Mouse (Mus musculus): ENCODE measurements around the gene Aim2.

Aim2 gene

DNA sequence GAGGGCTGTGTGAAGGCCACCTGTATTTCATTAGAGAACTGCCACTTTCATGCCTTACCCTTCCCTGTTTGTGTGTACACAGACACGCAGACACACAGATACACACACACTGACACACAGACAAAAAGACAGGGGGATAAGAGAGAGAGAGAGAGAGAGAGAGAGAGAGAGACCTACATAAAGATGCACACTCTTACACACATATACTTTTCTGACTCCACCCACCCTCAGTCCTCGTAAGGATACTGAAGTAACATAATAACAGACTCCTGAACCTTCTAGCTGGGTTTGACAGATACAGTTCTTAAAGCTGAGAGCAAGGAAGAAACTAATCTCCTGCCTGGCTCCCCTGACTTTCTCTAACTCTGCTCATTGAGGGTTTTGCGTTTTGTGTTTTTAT is 38.8 kb downstream of the Aim2 start:
- no peak for DNase-seq (ENCODE audit: low read depth in 1 of 2, low spot score in 2 of 2)

DNA sequence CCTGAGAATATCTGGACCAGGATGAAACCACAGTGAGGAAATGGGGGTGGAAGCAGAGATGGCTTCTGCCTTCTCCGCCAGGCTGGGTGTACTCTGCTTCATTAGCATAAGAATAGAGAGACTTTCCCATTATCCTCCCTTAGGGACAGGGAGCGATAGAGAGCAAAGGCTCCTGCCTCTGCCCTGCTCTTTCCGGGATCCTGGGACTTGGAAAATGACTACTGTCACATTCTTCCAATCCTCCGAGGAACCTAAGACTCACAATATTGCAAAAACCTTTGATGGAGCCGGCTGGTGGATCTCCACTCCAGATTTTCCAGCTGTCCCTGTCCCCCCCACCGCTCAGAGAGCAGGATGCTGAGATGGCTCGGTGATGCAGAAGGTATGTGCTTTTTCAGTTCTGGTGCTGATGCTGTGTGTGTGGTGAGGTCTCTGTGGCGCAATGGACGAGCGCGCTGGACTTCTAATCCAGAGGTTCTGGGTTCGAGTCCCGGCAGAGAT is 39.3 kb downstream of the Aim2 start:
- DNase-seq (ENCODE audit: low read depth in 1 of 2, low spot score in 2 of 2) = no peak

- DNase-seq (ENCODE audit: low read depth in 1 of 2, low spot score in 2 of 2) = no peak
Measured at GRCm38 (mm10) chr1:173391754-173392153, 41.1 kb downstream of the Aim2 start.

GRCm38 (mm10) chr1:173398323-173398970 is 47.8 kb downstream of the Aim2 start:
- peak in 1 of 2 experiments; percentile 56 for DNase-seq (ENCODE audit: low read depth in 1 of 2, low spot score in 2 of 2)

- DNase-seq (ENCODE audit: low read depth in 1 of 2, low spot score in 2 of 2) = no peak
Measured at GRCm38 (mm10) chr1:173404696-173405309, 54.1 kb downstream of the Aim2 start.

DNA sequence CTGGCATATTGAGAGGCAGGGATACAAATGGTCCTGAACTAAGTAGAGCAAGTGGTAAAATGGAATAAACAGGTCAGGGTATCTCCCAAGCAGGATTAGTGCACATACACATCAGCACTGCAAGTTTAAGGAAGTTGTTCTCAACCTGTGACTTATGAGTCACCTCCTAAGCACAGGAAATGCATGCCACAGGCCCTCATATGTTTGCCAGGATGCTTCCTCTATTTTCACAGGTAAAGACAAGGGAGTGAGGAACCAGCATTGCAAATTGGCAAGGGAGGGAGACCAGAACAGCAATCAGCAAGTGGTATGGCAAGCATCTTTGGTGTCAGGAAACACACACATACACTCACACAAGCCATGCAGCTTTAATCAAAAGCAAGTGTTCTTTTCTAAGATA is 58.4 kb downstream of the Aim2 start:
- DNase-seq (ENCODE audit: low read depth in 1 of 2, low spot score in 2 of 2) = peak in 1 of 2 experiments; percentile 53

GRCm38 (mm10) chr1:173411863-173412262 is 61.2 kb downstream of the Aim2 start:
- no peak for DNase-seq (ENCODE audit: low read depth in 1 of 2, low spot score in 2 of 2)

DNA sequence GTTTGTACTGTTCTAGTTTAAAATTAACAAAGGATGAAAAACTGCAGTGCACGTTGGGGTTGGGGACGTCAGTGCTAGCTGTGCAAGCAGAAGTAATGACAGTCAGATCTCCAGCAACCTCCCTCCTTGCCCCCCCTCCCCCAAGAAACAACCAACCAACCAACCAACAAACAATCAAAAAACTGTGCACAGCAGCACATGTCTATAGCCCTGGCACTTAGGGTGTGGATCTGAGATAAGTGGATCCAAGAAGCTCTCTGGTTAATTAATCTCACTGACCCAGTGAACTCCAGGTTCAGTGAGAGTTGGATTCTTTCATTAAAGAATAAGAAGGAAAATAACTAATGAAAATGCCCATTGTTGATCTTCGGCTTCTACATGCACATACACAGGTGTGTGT is 64.0 kb downstream of the Aim2 start:
- DNase-seq (ENCODE audit: low read depth in 1 of 2, low spot score in 2 of 2) = no peak

DNA sequence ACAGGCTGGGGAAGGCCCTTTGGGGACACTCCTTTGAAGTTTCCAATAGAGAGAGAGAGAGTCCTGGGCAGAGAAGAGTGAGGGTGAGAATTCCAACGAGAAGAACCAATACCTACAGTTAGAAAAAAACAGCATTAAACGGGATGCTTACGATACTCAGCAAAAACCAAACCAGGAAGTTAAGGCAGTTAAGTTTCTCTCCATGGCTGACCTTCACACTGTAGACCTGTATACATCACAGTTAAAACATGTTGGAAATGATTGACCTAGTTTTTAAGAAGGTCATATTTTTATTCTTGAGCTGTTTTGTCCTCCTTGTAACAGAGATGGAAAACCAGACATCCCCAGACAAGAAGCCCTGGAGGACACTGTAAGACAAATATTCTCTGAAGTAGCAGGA is 67.8 kb downstream of the Aim2 start:
- no peak for DNase-seq (ENCODE audit: low read depth in 1 of 2, low spot score in 2 of 2)

- peak; percentile 49 to 55 for DNase-seq (ENCODE audit: low read depth in 1 of 2, low spot score in 2 of 2)
Measured at GRCm38 (mm10) chr1:173418936-173419621, 68.4 kb downstream of the Aim2 start.

GRCm38 (mm10) chr1:173420374-173420773 is 69.7 kb downstream of the Aim2 start:
- DNase-seq (ENCODE audit: low read depth in 1 of 2, low spot score in 2 of 2) = peak; percentile 61 to 68

GRCm38 (mm10) chr1:173426345-173426744 is 75.7 kb downstream of the Aim2 start:
- no peak for DNase-seq (ENCODE audit: low read depth in 1 of 2, low spot score in 2 of 2)

- DNase-seq (ENCODE audit: low read depth in 1 of 2, low spot score in 2 of 2) = peak in 1 of 2 experiments; percentile 38
Measured at GRCm38 (mm10) chr1:173427385-173427784, 76.7 kb downstream of the Aim2 start.

DNA sequence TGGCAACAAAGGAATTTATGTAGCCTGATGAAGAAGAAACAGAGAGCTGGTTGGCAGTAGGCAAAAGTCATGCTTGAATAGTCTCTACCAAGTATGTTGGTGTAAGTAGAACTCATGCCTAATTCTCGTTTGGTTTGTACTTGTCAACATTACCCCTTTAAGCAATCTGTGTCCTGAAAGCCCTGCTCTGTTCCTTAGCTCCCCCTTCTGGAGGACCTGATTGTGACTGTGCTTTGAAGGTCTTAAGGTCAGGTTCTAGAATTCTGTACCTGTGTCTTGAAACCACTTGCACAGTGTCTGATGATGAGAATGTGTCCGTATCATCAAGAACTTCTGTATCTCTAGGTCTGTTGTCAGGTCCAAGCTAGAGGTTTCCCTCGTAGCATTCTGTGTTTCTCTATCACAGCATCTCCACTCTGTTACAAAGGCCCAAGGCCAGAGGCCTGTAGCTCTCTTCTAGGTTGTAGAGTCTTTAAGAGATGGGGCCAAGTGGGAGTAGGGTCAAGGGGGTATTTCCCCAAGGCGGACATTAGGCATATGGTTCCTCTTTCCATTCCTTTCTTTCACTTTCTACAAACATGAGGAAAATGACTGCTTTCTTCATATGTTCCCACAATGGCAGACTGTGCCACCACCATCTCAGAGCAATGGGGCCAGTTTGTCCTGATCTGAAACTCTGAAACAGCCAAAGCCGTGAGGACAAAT is 79.5 kb downstream of the Aim2 start:
- DNase-seq (ENCODE audit: low read depth in 1 of 2, low spot score in 2 of 2) = peak in 1 of 2 experiments; percentile 35

DNA sequence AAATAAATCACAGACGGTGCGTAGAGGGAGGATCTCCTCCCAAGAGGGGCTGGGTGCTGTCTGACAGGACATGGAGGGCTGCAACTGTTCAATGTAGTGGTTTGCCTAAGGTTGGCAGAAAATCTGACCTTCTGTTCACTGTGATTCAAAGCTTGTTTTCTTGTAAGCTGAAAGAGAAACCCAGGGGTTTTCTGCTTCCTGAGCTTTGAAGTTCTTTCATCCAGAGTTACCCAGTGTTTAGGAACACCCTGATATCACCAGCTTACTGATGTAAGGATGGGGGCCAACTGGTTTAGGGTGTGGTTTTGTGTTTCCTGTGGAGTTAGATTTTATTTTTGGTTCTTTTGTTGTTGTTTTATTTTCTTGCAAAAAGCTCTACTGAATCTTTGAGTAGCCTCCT is 81.7 kb downstream of the Aim2 start:
- no peak for DNase-seq (ENCODE audit: low read depth in 1 of 2, low spot score in 2 of 2)

DNA sequence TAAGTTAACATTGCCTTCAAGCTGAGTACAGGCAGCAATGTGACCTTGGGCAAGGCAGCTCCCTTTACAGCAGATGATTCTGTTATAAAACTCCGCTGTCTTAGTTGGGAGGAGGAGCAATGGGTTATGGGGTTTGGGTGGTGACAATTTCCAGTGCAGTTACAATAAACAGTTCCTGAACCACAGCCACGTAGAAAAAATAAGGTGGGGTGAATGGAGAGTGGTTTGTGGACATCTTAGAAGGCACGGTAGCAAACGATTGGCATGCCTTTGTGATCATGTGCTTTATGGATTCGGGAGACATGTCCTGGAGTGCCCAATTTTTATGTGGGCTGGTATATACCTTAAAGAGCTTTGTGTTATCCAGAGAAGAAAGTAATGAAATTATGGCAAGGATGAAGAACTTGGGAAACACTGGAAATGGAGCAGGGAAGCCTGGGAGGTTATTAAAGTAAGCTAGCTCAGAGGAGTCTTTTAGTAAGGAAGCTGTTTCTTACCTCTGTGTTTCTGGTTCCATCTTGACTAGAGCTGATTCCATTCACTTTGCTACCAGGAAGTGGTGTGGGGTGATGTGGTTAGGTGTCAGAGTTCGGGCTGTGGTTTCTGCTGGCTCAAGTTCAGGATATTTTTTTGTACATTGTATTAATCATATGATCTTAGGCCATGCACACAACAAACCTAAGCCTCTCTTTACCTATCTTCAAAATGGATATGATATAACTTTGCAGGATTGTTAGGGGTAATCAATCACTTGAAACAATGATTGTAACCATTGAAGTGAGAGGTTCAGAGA is 86.7 kb downstream of the Aim2 start:
- no peak for DNase-seq (ENCODE audit: low read depth in 1 of 2, low spot score in 2 of 2)

DNA sequence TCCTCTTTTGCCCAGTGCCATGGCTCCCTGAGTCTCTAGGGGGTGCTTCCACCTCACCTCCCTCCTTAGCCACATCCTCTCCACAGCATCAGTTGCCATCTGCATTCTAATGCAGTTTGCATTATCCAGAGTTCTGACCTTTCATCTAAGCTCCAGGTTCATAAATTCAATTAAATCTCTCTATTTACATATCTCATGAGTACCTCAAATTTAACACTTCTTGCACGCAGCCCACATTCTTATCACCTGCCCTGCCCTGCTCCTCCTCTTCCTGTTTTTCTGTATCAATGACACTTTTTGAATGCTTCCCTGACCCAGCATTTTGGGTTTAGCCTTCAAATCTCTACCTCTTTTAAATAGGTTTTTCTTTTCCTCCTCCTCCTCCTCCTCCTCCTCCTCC is 90.0 kb downstream of the Aim2 start:
- DNase-seq (ENCODE audit: low read depth in 1 of 2, low spot score in 2 of 2) = no peak

- DNase-seq (ENCODE audit: low read depth in 1 of 2, low spot score in 2 of 2) = no peak
Measured at GRCm38 (mm10) chr1:173441210-173441609, 90.5 kb downstream of the Aim2 start.

DNA sequence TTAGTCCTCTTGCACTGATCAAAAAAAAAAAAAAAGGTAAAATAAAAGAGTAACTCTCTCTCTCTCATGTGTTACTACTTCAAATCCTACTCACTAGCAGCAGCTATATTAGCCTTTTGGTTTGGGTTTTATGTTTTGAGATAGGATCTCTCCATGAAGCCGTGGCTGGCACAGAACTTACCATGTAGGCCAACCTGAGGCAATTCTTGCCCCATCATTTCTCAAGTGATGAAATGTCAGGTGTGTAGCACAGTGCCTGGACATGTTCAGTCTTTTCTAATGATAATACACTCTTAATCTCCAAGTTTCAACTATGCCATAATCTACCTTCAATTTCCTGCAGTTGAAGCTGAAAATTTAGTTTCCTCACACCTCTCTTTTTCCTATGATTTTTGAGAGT is 92.4 kb downstream of the Aim2 start:
- no peak for DNase-seq (ENCODE audit: low read depth in 1 of 2, low spot score in 2 of 2)

DNA sequence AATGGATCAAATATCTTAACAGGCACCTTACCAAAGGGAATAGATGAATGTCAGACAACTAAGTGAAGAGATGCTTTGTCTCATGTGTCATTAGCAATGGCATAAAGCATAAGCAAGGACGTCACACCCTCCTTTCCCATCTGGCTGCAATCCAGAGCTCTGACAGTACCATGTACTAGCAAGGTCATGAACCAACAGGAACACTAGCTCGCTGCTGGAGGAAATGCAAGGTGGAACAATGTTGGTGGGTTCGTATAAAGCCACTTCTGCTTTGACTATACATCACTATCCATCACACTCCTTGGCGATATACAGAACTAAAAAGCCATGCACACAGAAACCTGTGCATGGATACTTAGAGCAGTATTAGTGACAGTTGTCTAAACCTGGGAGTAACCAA is 96.4 kb downstream of the Aim2 start:
- no peak for DNase-seq (ENCODE audit: low read depth in 1 of 2, low spot score in 2 of 2)

- DNase-seq (ENCODE audit: low read depth in 1 of 2, low spot score in 2 of 2) = no peak
Measured at GRCm38 (mm10) chr1:173450621-173451020, 99.9 kb downstream of the Aim2 start.
